Mouse (Mus musculus) R1 (cell line): ENCODE data around the gene Grin2d.
"Not testable (repeated sequence)": the region's sequence is repeated elsewhere in the genome, so short reads cannot be mapped to it uniquely, and the experiment has no call there.

Experiments
- DNase-seq: peaks from one replicate; pipeline ENCODE4 v3.0.0-alpha.2; 2018; ENCODE audit warnings: low read depth, low spot score

The Grin2d gene

DNA sequence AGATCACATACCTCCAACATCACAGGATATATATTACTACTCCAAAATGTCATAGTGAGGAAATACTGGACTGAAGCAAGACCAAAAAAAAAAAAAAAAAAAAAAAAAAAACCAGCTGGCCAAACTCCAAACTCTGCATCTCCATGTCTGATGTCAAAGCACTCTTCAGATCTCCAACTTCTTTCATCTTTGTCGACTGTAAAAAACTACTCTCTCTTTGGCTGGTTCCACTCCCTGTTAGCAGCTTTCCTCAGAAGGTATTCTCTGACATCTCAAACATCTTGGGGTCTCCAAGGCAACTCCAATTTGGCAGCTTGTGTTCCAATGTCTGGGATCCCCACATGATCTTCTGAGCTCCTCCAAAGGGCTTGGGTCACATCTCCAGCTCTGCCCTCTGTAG lies at the start of gene Grin2d:
Gene Grin2d (minus strand): TSS at position 101 of the 400 bp plus-strand sequence.
- DNase-seq, result not testable (repeated sequence)

DNA sequence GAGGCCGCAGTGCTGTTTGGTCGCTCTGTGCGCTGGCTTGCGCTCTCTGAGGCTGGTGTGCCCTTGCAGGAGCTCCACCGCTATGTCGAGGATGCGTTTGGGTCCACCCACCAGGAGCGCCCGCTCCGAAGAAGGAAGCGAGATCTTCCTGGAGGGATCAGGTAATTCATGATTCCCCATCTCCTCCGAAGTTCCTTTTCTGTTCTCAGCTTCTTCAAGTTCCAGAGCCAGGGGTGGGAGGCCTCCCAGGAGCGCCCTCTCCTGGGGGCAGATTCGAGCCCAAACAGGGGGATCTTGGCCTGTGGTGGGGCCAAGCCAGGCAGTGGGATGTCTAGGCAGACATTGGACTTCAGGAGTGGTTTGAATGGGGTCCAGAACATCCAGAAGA lies 46.2 kb upstream of the Grin2d start:
- DNase-seq, result peak; percentile 75

DNA sequence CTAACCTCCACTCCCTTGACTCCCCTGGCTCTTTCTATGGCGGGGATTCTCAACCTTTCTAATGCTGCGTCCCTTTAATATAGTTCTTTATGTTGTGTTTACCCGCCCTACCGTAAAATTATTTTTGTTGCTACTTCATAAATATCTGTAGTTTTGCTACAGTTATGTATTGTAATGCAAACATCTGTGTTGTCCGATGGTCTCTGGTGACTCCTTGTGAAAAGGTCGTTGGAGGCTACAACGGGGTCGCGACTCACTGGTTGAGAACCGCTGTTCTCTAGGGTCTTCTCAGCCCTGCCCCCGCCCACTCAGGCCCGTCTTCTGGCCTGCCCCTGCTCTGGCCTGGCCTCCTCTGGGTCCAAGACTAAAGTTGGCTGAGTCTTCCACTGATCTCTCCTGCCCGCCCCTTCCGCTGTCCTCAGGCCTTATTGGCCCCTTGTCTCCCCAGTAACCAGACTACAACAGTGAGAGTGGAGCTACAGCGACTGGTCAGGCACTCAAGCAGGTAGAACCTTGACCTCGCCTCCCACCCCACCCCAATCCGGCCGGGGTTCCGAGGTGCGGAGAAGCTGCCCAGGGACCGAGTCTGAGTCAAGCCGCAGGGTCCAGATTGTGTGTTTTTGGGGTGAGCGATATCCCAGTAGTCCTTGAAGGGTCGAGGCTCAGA lies 45.7 kb upstream of the Grin2d start, which contains the start of gene Ccdc114:
Gene Ccdc114 (plus strand): TSS at position 311 of the 667 bp plus-strand sequence.
- peak; percentile 95 for DNase-seq

DNA sequence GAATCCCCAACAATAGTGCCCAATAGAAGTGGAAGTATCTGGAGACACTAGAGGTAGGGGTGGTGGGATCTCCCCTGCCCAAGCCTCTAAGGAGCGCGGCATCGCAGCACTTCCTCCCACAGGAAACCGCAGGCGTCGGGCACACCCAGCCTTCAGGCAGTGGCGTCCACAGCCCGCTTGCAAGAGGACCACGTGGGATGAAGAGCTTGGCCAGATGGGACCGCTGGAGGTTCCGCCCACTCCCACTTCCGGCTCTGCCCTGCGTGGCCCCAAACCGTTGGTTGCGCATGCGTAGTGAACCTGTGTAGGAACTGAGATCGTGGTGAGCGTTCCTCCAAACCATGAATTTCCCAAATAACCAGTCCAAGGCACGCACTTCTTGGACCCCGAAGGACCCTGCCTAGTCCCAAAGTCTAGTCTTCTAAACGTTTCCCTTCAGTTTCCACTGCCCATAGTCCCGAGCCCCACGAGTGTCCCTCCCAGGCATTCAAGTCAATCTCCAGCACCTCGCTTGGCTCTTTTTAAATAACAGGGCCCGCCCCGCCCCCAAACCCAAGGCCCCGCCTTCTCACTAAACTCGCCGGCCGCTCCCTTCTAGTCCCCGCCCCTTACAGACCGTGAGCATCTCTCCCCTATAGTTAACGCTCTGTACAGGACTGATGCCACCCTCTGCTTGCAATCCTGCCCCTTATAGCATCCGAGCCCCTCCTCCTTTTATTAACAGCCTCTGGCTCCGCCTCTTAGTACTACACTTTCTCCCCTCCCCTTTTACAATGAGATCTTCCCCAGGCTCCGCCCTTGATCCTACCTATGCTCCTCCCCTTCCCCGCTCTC lies 45.0 kb upstream of the Grin2d start:
- peak; percentile 98 for DNase-seq

DNA sequence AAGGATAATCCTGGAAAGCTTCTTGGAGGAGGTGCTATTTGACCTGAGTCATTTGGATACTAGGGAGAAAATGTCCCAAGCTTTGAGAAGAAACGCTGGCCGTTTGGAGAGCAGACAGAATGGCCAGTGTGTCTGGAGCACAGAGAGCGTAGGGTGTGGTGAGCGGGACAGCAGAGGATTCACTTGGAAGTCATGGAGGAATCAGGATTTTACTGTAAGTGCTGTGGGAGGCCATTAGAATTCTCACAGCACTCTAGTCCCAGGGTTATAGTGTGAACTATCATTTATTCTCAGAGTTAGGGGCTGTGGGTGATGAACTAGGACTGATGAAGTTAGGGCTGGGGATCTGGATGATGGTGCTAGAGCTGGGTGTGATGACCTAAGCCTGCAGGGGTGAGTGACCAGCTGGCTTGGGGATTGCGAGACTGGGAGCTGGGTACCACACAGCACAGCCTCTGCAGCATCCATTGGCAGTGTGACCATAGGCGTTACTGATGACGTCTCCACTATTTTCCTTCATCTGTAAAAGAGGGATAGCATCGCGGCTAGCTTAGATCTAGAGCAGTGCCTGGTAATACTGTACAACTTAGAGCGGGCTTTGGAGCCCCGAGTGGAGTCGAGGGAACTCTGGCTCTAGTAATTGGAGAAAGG lies 43.9 kb upstream of the Grin2d start:
- no peak for DNase-seq

DNA sequence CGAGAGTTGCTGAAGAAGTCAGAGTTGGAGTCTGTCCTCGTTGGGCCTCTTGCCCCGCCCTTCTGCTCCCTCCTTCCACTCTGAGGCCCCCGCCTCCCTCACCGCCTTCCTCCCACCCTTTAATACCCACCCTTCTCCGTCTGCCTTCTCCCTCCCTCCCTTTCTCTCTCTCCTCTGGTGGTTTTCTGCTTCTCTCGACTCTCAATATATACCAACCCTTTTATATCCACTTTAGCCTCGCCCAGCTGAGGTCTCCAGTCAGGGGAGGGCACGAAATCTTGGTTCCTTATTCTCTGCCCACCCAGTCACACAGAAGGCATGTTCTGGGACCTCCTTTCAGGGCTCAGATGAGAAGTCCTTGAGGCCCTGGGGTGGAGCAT lies 43.1 kb upstream of the Grin2d start, which contains the start of gene Emp3:
Gene Emp3 (minus strand): TSS at position 163 of the 380 bp plus-strand sequence.
- no peak for DNase-seq

DNA sequence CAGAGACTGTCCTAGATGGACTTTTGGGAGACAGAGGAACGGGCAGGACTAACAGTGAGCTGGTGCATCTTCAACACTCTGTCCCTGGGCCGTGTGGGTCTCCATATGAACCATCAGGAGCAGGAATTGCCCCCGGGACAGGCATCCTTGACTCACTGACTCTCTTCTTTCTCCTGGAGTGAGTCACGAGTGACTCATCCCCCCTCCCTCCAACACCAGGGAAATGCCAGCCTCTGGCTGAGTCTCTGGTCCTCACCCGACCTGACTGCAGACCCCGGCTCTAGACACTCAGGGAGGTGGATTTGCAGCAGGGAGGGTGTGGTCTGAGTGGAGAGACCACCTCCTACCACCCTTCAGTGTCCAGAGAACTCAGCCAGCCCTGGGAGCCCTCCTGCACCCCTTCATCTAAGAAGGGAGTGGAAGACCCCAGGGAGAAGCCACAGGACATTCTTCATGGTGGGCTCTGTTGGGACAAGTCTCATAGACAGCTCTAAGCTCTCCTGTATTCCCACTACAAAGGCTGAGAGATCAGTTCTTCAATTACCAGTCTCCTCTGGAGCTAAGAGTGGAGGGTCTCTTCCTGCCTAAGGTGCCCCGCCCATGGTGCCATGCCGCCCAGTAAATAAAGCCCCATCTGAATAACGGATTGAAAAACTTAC lies 42.5 kb upstream of the Grin2d start:
- no peak for DNase-seq

DNA sequence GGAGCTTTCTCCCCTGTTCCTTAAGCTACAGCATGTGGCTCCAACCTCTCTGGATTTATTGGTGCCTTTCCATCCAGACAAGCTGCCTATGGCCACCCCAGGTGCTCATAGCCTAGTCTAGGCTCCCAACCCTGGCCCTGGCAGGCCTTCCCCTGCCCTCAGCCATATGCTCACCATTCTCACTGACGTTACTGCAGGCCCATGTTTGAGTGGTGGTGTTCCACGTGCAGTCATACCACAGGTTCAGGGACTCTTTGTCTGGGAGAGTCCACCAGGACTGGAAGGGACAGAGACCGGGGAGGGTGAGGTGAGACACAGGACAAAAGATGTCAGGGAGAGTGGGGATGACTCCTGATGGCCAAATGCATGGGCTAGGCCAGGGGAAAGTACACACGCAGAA lies 41.6 kb upstream of the Grin2d start:
- no peak for DNase-seq

DNA sequence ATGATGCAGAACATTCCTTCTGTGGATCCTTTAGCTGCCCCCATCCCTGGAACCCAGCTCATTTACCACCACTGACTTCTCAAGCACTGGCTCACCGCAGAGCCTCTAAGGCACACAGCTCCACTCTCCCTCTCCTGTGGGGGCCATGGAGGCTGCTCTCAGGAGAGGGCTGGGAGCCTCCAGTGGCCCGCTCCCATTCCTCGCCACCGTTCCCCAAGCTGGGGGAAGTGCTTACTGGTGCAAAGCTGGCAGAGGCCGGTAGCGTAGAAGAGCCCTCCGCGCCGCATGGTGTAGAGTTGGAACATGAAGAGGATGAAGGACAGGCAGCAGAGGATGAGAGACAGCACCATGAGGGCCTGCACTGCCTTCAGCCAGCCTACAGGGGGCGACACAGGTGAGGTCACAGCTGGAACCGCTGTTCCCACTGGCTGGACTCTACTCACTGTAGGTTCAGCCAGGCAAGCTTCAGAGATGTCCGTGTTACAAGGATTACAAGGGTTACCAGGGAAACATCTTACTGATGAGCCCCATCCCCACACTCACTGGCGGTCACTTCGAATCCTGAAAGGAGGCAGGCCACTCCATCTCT lies 41.0 kb upstream of the Grin2d start:
- DNase-seq, result peak; percentile 46

DNA sequence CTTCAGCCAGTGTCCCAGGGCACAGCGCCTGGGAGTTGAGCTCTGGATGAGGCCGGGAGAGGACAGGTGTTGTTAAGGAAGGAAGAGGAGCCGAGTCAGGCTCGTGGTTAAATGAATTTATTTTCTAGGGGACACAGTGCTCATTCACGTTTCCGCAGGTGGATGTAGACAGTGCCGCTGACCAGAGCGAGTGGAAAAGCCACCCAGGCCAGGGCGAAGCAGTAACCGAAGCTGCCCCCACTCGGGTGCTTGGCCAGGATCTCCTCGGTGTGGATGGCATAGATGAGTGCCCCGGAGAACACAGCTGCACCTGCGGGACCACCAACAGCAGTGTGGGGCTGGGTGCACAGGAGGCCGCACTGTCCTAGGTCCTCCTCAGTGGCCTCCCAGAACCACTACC lies 39.7 kb upstream of the Grin2d start:
- no peak for DNase-seq

DNA sequence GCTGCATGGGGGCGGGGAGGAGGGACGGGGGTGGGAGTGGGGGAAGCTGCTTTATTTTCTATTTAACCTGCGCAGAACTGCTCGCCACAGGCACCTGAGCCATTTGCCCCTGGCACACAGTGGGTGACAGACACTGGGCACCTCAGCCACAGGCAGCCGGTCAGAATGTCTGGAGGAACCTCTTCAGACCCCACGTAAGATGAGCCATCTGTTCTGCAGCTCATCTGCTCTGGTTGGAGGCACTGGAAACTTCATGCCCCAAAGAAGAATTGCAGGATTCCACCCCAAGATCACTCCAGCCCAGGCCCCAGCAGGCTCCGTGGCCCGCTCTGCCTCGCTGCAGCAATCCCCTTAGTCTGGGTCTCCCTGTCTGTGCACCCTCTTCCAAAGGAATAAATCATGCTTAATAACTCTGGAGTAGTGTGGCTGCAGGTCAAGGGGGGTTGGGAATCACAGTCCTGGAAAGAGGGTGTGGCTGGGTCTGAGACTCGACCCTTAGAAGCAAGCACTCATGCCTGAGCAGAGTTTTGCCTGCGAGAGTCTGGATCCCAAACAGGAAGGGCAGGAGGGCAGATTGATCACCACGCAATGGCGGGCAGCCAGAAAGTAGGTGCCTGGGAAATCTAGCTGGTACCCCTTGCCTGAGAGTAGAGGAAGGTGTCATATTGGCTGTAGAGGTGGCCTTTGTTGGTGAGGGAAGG lies 39.0 kb upstream of the Grin2d start:
- DNase-seq, result peak; percentile 25

DNA sequence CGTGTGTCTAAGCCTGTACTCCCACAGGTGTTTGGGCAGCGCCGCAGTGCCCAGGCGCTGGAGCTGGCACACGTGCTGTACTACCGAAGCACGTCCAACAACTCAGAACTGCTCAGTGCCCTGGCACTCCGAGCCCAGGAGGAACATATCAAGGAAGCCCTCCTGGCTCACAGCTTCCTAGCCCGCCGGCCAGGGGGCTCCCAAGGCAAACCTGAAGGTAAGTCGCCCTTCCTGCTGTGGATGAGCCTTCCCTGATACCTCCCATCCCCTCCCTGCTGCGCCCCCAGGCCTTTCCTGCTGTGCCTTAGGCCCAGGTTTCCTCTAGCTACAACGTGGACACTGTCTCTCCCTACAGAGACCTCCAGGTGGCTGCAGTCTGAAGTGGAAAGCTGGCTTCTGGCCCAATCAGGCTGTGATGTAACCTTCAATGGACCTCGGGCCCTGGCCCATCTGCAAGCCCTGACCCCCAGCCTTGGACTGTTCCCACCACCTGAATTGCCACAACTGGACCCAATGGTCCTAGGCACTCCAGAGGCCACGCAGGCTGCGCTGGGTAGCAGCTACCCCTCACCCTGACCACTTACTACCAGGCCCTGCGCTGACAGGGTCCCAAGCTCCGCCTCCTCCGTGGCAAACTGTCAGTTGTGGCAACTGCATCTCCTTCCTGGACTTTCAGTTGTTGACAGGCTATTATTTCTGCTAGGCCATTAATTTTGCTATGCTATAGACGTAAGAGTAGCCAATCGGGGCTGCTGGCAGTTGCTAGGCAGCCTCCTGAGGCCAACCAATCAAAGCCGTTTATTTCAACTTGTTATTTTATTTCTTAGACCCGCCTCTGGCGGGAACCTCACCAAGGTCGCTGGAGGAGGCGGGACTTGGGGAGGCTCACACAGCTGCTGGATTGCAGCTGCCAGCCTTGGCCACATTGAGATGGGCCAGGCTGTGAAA lies 38.2 kb upstream of the Grin2d start:
- DNase-seq, result peak; percentile 88

DNA sequence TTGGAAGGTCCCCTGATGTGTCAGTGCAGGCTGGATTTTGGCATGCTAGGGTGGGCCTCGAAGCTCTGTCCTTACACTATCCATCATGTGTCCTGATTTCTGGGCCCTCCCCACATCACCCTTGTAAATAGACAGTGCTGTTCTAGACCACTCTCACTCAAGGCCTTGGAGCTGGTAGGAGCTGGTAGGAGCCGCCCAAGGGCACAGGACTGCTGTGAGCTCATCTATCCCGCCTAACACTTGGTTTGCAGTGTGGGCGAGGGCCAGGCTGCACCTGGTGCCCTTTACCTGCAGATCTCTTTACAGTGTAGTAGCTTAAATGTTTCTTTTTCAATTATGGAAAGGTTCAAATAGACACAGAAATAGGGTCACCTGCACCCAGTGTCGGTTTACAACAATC lies 36.8 kb upstream of the Grin2d start:
- no peak for DNase-seq

DNA sequence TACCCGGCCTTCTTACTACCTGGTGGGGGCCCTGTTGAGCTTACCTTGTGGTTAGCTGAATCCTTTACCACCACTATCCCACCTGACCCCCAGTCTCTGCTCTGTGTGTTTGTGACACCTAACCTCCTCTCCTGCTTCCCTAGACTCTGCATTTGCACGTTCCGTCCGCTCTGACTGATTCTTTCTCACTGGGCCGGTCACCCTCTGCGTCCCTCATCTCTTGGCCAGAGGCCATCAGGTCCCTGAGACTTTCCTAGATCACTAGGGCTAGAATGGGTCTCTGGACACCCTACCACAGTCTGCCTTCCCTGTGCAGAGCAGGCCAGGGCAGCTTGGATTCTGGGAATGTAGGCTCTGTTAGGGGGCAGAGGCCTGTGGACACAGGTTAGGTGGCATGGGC lies 35.9 kb upstream of the Grin2d start:
- no peak for DNase-seq

DNA sequence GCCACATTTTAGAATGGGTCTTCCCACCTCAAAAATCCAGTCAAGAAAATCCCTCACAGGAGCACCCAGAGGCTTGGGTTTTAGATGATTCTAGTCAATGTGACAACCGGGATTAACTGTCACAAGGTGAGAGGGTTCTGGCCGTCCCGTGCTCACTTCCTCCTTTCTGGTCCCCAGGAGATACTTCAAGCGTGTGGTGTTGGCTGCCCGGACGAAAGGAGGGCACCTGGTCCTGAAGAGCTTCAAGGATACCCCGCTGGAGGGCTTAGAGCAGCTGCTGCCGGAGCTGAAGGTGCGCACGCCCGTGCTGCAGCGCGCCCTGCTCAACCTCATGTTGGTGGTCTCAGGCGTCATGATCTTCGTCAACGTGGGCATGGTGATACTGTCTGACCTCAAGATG lies 31.0 kb upstream of the Grin2d start:
- DNase-seq, result no peak

DNA sequence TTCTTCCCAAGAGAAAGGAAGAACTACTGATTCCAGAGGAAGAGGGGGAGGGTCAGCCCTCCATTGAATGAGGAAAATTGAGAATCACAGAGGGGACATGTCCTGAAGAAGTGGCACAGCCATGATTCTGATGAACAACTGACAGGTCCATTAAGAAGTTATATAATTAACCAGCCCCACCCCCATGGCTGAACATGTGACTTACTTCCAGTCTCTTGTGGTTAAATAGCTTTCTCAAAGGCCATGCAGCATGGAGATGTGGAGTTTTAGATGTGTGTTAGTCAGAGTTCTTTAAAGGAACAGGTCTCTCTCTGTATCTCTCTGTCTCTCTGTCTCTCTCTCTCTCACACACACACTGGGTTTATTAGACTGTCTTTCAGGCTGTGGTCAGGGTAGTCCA lies 30.2 kb upstream of the Grin2d start:
- DNase-seq, result no peak

DNA sequence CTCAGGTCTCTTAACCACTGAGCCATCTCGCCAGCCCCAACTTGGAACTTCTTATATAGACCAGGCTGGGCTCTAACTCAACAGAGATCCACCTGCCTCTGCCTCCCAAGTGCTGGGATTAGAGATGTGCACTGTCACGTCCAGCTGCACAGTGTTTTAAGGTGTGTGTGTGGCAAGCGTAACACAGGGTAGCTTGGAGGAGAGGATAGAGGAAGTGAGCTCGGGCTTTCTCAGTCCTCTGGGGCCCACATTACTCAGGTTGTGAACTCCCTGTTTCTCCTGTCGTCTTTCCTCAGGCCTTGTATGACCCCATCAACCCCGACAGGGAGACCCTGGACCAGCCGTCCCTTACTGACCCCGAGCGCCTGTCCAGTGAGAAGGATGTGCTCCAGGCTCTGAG lies 28.4 kb upstream of the Grin2d start:
- no peak for DNase-seq

DNA sequence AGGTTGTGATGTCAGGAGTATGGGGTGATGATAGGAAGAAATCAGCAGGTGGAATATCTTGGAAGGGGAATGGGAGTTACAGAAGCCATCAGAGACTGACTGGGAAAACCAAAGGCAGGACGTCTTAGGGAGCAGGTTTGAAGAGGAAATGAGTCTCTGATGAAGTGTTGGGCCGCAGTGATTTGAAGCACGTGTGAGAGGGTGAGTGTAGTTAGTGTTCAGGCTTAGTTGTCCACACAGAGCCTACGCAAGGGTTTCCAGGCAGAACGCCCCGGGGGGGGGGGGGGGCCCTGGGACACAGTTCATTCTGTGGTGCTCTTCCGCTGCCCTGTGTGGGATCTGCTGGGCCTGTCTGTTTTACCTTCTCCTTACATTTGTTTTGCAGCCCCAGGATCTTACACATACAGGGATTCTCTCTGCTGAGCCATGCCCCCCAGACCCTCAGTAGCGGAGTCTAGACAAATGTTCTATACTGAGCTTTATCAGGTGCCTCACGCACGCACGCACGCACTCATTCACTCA lies 24.4 kb upstream of the Grin2d start:
- DNase-seq, result peak; percentile 44

DNA sequence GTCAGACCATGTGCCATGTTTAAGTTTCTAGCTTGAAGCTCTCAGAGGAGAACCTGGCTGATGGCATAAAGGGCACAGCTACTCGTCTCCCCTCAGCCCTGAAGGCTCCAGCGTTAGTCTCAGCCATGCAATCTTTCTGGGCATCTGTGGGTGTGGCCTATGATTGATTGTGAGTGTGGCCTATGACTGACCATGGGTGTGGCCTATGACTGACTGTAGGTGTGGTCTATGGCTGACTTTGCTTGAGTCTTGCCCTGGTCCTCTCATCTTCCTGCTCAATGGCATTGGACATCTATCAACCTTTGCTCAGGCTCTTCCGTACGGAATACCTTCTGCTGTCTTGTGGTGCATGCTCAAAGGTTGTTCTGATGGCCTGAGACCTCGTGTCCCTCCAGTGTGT lies 23.4 kb upstream of the Grin2d start:
- DNase-seq, result peak; percentile 92

DNA sequence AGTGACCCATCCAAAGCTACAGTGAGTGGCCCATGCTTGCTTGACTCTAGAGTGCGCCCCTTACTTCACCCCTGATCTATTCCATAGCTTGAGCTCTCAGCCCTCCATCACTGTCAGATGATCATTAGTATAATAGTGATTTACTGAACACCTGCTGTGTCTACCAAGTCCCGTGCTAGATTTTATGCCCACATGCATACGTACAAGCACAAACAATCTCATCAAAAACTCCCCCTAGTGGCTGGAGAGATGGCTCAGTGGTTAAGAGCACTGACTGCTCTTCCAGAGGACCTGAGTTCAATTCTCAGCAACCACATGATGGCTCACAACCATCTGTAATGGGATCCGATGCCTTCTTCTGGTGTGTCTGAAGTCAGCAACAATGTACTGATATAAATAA lies 19.9 kb upstream of the Grin2d start:
- DNase-seq, result peak; percentile 74
